Mouse (Mus musculus): Measurements from ENCODE around the gene Creb3. TPM values are rescaled to one million over a fixed set of nuclear protein-coding genes. Genes with fewer than 3 reads are reported as not detected.

The Creb3 gene
- polyA plus RNA-seq, 1 experiment from 2014 or later, result 74.6 TPM

DNA sequence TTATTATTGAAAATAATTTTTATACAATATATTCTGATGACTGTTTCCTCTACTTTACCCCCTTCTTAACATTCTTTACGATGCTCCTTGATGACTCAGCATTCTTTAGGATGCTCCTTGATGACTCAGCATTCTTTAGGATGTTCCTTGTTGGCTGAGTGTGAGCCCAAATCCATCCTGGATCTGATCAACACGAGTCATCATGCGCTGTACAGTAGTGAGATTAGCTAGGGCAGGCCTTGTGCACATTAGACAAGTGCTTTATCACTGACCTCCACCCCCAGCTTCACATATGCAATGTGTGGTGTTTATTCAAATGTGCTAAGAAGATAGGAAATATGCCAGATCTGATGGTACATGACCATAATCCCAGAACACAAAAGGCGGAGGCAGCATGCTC is 36.1 kb downstream of the Creb3 start:
- H3K27me3 ChIP-seq, result peaks cover 7% of the 10 kb centered on the region
- DNase-seq (ENCODE audit: low read depth, low spot score), result no peak
- CTCF ChIA-PET, result interaction anchor here (0.9 kb wide), 1 partner anchor 9 kb away, joined by 3 read pairs; no protein-coding TSS in a partner anchor
- TF ChIP-seq CTCF (IDR thresholded peaks at IDR 0.05), result no peak
- no peak for ATAC-seq
- in situ Hi-C loops (cut with MboI; ENCODE audit: low pct_unique_long_range_greater_than_20kb), result no loop called here
- POLR2A ChIA-PET, result interaction anchor here (0.8 kb wide), 1 partner anchor 9 kb away, joined by 3 read pairs; no protein-coding TSS in a partner anchor

DNA sequence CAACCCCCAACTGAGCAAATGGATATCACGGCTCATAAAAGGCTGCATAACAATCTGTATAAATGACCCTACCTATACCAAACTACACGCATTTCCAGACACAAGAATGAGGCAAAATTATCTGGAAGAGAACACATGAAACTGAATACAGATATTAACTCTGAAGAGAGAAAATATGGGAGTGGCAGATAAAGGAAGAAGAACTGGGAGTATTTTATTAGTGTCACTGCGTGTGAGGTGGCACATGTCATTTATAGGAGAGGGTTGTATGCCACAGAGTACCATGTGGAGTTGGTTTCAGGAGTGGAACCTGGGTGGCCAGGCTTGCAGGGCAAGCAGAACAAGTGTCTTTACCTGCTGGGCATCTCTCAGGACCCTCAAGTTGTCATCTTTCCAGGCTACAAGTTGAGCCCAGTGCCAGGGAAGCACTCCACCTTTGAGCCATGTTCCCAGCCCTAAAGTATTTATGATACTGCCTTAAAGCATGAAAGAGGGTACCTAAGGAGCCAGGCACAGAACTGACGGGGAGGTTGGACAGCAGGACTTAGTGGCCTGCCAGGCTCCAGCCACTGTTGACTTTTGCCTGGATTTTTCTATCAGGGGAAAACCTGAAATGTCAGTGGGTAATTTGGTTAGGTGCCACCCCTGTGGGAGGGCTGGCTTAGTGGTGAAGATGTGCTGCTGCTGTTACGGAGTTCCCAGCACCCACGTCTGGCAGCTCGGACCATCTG is 36.7 kb downstream of the Creb3 start:
- CTCF ChIA-PET, result no interaction called here
- ATAC-seq (no peak), DNase-seq (ENCODE audit: low read depth, low spot score) (no peak)
- in situ Hi-C loops (cut with MboI; ENCODE audit: low pct_unique_long_range_greater_than_20kb), result no loop called here
- TF ChIP-seq CTCF (IDR thresholded peaks at IDR 0.05), result no peak
- peaks cover 4% of the 10 kb centered on the region for H3K27me3 ChIP-seq
- POLR2A ChIA-PET, result no interaction called here

DNA sequence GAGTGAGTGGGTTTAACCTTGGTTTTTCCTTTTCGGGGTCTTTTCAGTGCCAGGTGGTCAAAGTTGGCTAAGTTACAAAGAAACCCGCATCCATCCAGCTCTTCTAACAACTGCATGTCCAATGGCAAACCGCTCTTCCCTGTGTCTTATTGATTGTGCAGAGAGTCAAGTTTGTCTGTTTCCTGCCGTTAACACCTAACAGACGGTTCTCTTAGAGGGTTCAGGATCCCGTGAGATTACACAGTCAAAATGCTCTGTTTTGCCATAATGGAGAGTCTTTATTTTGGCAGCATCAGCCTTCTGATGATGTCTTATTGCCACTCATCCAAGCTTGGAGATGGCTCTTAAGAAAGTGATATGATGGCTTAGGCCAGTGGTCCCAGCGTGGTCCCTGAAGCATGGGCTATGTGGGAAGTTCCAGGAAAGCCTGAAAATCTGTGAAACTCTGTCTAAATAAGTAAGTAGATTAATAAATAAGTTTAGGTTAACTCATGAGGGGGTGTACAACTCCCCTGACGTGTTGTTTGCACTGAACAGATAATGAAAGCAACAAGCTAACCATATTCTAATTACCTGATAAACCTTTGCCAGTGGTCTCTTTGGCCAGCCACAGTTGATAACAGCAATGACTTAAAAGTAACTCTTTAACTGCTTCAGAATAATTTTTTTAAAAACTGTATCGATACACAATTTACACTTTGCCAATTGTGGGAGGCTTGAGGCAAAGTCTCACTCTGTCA is 38.2 kb downstream of the Creb3 start:
- ChIA-PET CTCF (no interaction called here), POLR2A (no interaction called here)
- in situ Hi-C loops (cut with MboI; ENCODE audit: low pct_unique_long_range_greater_than_20kb), result no loop called here
- ATAC-seq (no peak), DNase-seq (ENCODE audit: low read depth, low spot score) (no peak)
- peaks cover 2% of the 10 kb centered on the region for H3K27me3 ChIP-seq
- no peak for TF ChIP-seq CTCF (IDR thresholded peaks at IDR 0.05)

DNA sequence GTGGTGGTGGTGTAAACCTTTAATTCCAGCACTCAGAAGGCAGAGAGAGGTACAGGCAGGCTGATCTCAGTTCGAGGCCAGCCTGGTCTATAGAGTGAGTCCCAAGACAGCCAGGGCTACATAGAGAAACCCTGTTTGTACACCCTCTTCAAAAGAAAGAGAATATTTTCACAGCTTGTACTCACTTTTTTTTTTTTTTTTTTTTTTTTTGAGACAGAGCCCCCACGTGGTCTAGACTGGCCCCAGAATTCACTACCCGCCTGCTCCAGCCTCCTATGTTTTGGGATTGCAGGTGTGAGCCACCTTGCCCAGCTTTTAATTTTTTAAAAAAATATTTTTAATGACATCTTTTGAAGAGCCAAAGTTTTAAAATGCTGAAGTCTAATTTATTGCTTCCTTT is 42.0 kb downstream of the Creb3 start:
- no peak for TF ChIP-seq CTCF (IDR thresholded peaks at IDR 0.05)
- DNase-seq (ENCODE audit: low read depth, low spot score) (no peak), ATAC-seq (no peak)
- CTCF ChIA-PET, result no interaction called here
- POLR2A ChIA-PET, result no interaction called here
- H3K27me3 ChIP-seq, result no peaks in the 10 kb centered on the region
- in situ Hi-C loops (cut with MboI; ENCODE audit: low pct_unique_long_range_greater_than_20kb), result no loop called here

DNA sequence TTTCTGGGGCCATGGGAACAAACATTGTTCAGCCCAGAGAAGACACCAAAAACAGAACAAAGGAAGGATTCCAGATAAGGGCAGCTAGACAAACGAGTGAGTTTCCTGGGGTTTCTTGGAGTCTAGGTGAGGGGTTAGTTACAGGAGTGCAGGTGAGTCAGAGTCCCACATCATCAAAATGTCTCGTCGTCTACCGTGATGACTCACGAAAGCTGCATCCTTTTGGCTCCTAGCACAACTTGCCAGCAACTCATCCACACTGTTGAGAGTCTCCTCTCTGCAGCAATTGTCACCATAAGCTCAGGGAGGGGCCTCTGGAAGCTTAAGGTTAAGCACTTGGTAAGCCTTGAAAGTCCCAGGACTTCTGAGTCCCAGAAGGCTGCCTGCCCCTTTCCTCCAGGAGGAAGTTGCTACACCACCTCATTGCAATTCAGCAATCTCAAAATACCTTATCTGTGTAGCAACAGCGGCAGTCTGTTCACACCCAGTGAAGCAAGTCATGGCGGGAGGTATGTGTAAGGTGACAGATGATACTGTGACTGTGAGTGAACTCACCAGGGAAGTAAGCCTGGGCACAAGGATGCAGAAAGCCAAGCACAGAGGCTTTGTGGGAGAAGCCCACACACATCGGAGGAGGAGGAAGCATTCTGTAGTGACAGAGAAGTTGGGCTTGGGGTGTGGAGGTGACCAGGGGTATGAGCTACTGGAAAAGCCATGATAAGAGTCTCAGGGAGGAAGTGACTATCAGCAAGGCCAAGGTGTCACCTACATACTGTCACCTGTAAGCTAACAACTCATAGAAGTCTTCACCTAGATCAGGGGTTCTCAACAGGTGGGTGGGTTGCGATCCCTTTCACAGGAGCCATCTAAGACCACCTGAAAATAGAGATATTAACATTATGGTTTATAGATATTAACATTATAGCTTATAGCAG is 42.9 kb downstream of the Creb3 start:
- ATAC-seq (no peak), DNase-seq (ENCODE audit: low read depth, low spot score) (no peak)
- TF ChIP-seq CTCF (IDR thresholded peaks at IDR 0.05), result no peak
- in situ Hi-C loops (cut with MboI; ENCODE audit: low pct_unique_long_range_greater_than_20kb), result no loop called here
- ChIA-PET CTCF (interaction anchor here (1.2 kb wide), 1 partner anchor 25 kb away, joined by 4 read pairs; no protein-coding TSS in a partner anchor), POLR2A (no interaction called here)
- H3K27me3 ChIP-seq, result no peaks in the 10 kb centered on the region

DNA sequence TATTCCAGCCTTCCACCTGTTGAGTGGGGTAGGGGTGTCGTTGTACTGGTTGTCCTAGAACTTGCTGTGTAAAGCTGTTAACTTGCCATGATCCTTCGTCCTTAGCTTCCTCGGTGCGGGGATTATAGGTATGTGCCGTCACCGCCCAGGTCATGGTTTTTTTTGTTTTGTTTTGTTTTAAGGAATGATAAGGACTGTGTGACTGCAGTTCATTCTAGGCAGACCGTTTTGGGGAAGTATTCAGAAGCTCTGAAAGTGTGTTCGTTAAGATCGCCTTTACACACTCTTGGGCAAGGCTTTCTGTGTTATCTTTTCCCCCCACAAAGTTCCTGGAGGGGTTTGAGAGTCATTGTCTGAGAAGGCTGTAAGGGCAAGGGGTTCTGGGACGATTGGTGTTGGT is 50.4 kb downstream of the Creb3 start:
- ATAC-seq (no peak), DNase-seq (ENCODE audit: low read depth, low spot score) (no peak)
- ChIA-PET CTCF (no interaction called here), POLR2A (no interaction called here)
- no peak for TF ChIP-seq CTCF (IDR thresholded peaks at IDR 0.05)
- in situ Hi-C loops (cut with MboI; ENCODE audit: low pct_unique_long_range_greater_than_20kb), result no loop called here
- no peaks in the 10 kb centered on the region for H3K27me3 ChIP-seq

DNA sequence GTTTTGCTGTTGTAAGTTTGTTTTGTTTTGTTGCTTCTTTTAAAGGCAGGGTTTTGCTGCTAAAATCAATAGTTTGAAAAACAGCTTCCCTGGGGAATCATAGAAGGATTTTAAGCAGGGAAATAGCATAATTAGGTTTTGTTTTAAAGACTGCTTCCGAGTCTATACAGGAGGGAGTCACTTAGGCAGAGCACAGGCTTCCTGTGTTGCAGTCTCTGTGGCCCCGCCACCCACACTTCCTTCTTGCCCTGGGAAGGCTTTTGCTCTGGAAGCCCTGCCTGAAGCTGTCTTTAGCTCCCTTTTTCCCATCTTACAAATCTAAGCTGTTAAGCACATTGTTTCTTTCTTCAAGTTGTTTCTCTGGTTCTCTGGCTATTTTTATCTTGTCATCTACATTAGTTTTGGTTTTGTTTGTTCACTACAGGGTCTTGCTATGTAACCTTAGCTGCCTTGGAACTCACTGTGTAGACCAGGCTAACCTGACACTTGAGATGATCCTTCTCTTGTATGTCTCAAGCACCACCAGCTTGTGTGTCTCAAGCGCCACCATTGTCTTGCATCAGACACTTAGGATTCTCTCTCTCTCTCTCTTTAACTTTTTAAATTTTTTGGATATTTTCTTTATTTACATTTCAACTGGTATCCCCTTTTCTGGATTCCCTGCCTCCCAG is 51.1 kb downstream of the Creb3 start:
- POLR2A ChIA-PET, result no interaction called here
- H3K27me3 ChIP-seq, result no peaks in the 10 kb centered on the region
- ATAC-seq (no peak), DNase-seq (ENCODE audit: low read depth, low spot score) (no peak)
- TF ChIP-seq CTCF (IDR thresholded peaks at IDR 0.05), result no peak
- in situ Hi-C loops (cut with MboI; ENCODE audit: low pct_unique_long_range_greater_than_20kb), result no loop called here
- CTCF ChIA-PET, result no interaction called here

Other genes with a start within 250 kb of the Creb3 start
- gene Rusc2, start 180.4 kb upstream of the Creb3 start, polyA plus RNA-seq (2021), result 29.6 TPM
- gene Fam166b, start 133.2 kb upstream of the Creb3 start, polyA plus RNA-seq (2021), result 0.17 TPM
- gene Tesk1, start 120.4 kb upstream of the Creb3 start, polyA plus RNA-seq (2021), result 50.4 TPM
- gene Cd72, start 107.7 kb upstream of the Creb3 start, polyA plus RNA-seq (2021), result 3.3 TPM
- gene Sit1, start 78.6 kb upstream of the Creb3 start, polyA plus RNA-seq (2021), result not detected
- gene Ccdc107, start 69.4 kb upstream of the Creb3 start, polyA plus RNA-seq (2021), result 42.8 TPM
- gene Arhgef39, start 62.6 kb upstream of the Creb3 start, polyA plus RNA-seq (2021), result 5.5 TPM
- not detected for gene Car9, start 55.4 kb upstream of the Creb3 start, polyA plus RNA-seq (2021)
- 0.22 TPM for gene Tpm2, start 38.6 kb upstream of the Creb3 start, polyA plus RNA-seq (2021)
- gene Tln1, start 359 bp downstream of the Creb3 start, polyA plus RNA-seq (2021), result 112 TPM
- 25.3 TPM for gene Rgp1, start 16.4 kb downstream of the Creb3 start, polyA plus RNA-seq (2021)
- gene Gba2, start 16.5 kb downstream of the Creb3 start, polyA plus RNA-seq (2021), result 12.5 TPM
- not detected for gene Msmp, start 22.2 kb downstream of the Creb3 start, polyA plus RNA-seq (2021)
- gene Npr2, start 69.6 kb downstream of the Creb3 start, polyA plus RNA-seq (2021), result 47.2 TPM
- 0.50 TPM for gene Spag8, start 91.3 kb downstream of the Creb3 start, polyA plus RNA-seq (2021)
- gene Hint2, start 94.1 kb downstream of the Creb3 start, polyA plus RNA-seq (2021), result 69.0 TPM
- gene Tmem8b, start 106.6 kb downstream of the Creb3 start, polyA plus RNA-seq (2021), result 4.8 TPM
- 0.59 TPM for gene Fam221b, start 106.8 kb downstream of the Creb3 start, polyA plus RNA-seq (2021)
- not detected for gene Olfr70, start 138.5 kb downstream of the Creb3 start, polyA plus RNA-seq (2021)
- not detected for gene Olfr71, start 147.9 kb downstream of the Creb3 start, polyA plus RNA-seq (2021)
- 0.50 TPM for gene Hrct1, start 164.9 kb downstream of the Creb3 start, polyA plus RNA-seq (2021)
- 0.12 TPM for gene Spaar, start 167.7 kb downstream of the Creb3 start, polyA plus RNA-seq (2021)
- gene Olfr159, start 208.7 kb downstream of the Creb3 start, polyA plus RNA-seq (2021), result not detected